Mouse (Mus musculus): Measurements from ENCODE around the gene Sycp2l. TPM values are rescaled to one million over a fixed set of nuclear protein-coding genes. Genes with fewer than 3 reads are reported as not detected.

Sycp2l gene
- polyA plus RNA-seq, 1 experiment from 2014 or later = not detected

DNA sequence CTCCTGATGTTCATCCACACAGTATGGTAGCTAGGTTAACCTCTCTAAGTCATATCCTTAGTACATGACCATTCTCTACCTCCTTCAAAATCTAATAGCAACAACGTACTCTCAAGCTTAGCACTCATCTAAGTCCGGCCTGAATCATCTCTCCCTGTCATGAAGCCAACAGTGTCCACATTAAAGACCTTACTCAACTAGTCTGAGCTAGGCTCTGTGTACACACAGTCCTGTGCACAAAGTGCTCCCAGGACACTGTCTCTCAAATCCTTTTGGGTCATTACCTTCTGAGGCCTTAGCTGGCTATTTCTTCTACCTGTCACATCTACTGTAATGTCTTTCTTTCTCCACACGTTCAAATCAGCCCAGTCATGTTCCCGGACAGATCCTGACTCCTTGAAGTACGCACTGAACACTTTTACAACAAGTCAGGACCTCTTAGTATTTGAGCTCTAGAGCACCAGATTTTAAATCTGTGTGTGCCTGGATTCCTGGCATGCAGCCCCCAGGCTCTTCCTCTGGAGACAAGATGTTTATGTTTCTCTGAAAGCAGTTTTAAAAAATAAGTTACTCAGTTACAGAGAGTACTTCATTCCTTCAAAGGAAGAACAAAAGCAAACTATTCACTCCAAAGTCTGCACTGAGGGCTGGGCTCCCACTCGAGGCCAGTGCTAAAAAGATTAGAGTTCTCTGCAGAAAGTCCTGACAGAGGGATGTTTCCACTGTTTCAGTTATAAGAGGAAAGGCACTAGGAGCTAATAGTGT lies 98.6 kb downstream of the Sycp2l start:
- no peak overlapping the region for H3K4me3 ChIP-seq
- H3K27me3 ChIP-seq (replicated peaks) = no peaks in the 10 kb centered on the region
- ATAC-seq (ENCODE audit: low FRiP score, low read depth) = no peak
- H3K4me2 ChIP-seq (replicated peaks) = no peak overlapping the region
- 79% methylated on average over 6 of the region's 6 CpGs for WGBS
- no peak overlapping the region for H3K27ac ChIP-seq
- no peak overlapping the region for H3K9ac ChIP-seq
- H3K9me3 ChIP-seq = no peaks in the 10 kb centered on the region
- H3K36me3 ChIP-seq = no peaks in the 10 kb centered on the region
- no peaks in the 10 kb centered on the region for H3K4me1 ChIP-seq

DNA sequence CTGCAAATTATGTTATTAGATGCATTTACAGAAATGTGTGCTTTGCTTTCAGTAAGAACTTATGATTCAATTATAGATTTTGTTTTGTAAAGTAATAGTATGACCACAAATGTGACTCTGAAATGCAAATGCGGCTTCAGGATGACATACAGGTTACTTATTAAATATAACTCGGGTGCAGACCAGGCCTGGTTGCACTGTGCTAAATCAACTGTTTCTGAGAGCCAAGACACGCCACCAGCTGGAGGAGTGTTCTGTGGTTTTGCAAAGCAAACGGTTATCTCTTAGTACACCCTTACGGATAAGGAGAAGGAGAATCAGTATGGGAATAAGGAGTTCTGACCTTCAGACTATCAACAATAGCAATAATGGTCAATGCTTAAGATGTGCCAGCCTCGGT lies 101.6 kb downstream of the Sycp2l start:
- Histone ChIP-seq H3K4me1 (peaks cover 7% of the 10 kb centered on the region; the same call in 1 of the 2 replicates), H3K27me3 (replicated peaks) (no peaks in the 10 kb centered on the region), H3K36me3 (no peaks in the 10 kb centered on the region), H3K9me3 (0 out of 2 replicates have a peak, but pooled peaks cover 2% of the 10 kb centered on the region), H3K4me3 (no peak overlapping the region), H3K4me2 (replicated peaks) (no peak overlapping the region), H3K9ac (no peak overlapping the region), H3K27ac (no peak overlapping the region)
- 87% methylated on average over 6 of the region's 6 CpGs for WGBS
- ATAC-seq (ENCODE audit: low FRiP score, low read depth) = no peak

DNA sequence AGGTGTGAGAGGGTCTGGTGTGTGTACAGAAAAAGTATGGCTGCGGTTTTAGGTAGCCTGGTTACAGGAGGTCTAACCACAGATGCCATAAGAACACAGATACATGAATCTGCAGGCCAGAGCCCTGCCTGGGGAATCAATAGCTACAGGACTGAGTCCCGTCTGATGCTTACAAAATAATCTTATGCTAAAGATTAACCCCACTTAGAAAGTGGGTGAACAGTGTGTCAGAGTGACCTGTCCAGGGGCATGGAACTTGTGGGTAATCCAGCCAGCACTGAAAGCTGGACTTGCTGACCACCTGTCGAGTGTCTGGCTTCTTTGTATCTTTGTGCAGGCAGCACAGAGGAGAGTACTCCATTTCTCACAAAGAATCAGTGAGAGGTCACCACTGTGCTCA lies 102.1 kb downstream of the Sycp2l start:
- no peak overlapping the region for H3K4me2 ChIP-seq (replicated peaks)
- ATAC-seq (ENCODE audit: low FRiP score, low read depth) = no peak
- 86% methylated on average over 3 of the region's 3 CpGs for WGBS
- H3K27me3 ChIP-seq (replicated peaks) = no peaks in the 10 kb centered on the region
- H3K9ac ChIP-seq = no peak overlapping the region
- no peak overlapping the region for H3K27ac ChIP-seq
- H3K4me3 ChIP-seq = no peak overlapping the region
- H3K36me3 ChIP-seq = no peaks in the 10 kb centered on the region
- peaks cover 8% of the 10 kb centered on the region; the same call in 1 of the 2 replicates for H3K9me3 ChIP-seq
- H3K4me1 ChIP-seq = peaks cover 7% of the 10 kb centered on the region; the same call in 1 of the 2 replicates

GRCm38 (mm10) chr13:41219056-41219455 lies 104.9 kb downstream of the Sycp2l start:
- Histone ChIP-seq H3K27me3 (replicated peaks) (no peaks in the 10 kb centered on the region), H3K4me1 (peaks cover 7% of the 10 kb centered on the region; the same call in 1 of the 2 replicates), H3K4me3 (peak overlapping the region; percentile 71), H3K9ac (no peak overlapping the region), H3K9me3 (peaks cover 32% of the 10 kb centered on the region), H3K27ac (no peak overlapping the region), H3K4me2 (replicated peaks) (peak overlapping the region; percentile 56), H3K36me3 (no peaks in the 10 kb centered on the region)
- no peak for ATAC-seq (ENCODE audit: low FRiP score, low read depth)
- WGBS = 30% methylated on average over 1 of the region's 1 CpGs

GRCm38 (mm10) chr13:41219687-41220303 lies 105.7 kb downstream of the Sycp2l start:
- ATAC-seq (ENCODE audit: low FRiP score, low read depth) = peak; percentile 88
- peaks cover 7% of the 10 kb centered on the region; the same call in 1 of the 2 replicates for H3K4me1 ChIP-seq
- peak overlapping the region; percentile 68 for H3K9ac ChIP-seq
- H3K4me2 ChIP-seq (replicated peaks) = peak overlapping the region; percentile 56
- H3K27ac ChIP-seq = no peak overlapping the region; the same call in 1 of the 2 replicates
- peaks cover 32% of the 10 kb centered on the region for H3K9me3 ChIP-seq
- peak overlapping the region; percentile 71 for H3K4me3 ChIP-seq
- H3K36me3 ChIP-seq = no peaks in the 10 kb centered on the region
- 2% methylated on average over 38 of the region's 39 CpGs for WGBS
- no peaks in the 10 kb centered on the region for H3K27me3 ChIP-seq (replicated peaks)

DNA sequence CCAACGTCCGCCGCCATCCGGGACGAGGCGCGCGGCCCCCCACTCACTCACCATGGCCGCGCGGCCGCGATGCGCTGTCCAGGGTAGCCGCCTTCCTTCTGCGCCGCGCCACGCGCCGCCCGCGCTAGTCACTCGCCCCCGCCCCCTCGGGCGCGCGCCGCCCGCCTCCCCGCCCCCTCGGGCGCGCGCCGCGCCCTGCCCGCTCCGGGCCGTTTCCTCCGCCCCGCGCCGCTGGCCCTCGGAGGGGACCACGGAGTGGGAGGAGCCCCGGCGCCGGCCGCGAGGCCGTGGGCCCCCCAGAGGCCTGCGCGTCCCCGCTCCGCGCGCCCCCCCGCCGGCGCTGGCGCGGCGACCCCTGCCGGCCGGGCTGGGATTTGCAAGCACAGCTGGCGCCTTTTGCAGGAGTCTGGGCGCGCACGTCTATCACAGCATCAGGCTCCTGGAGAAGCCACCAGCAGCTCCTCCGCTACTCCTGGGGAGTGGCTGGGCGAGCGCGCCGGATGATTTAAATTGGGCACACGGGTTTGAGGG lies 106.3 kb downstream of the Sycp2l start, which contains the start of gene Elovl2:
Gene Elovl2 (minus strand): TSS at position 102 of the 531 bp plus-strand sequence.
- H3K4me3 ChIP-seq = peak within 1 kb of the TSS; percentile 71
- peak; percentile 93 for ATAC-seq (ENCODE audit: low FRiP score, low read depth)
- peak within 1 kb of the TSS; percentile 56 for H3K4me2 ChIP-seq (replicated peaks)
- H3K9me3 ChIP-seq = peaks cover 32% of the 10 kb centered on the region
- no peaks in the 10 kb centered on the region for H3K36me3 ChIP-seq
- H3K27ac ChIP-seq = no peak within 1 kb of the TSS; the same call in 1 of the 2 replicates
- WGBS = 1% methylated on average over 61 of the region's 77 CpGs
- peaks cover 7% of the 10 kb centered on the region; the same call in 1 of the 2 replicates for H3K4me1 ChIP-seq
- H3K9ac ChIP-seq = peak within 1 kb of the TSS; percentile 68
- H3K27me3 ChIP-seq (replicated peaks) = no peaks in the 10 kb centered on the region

Other genes with a start within 250 kb of the Sycp2l start
- 71.9 and 75.2 TPM in 2 replicates for gene Pak1ip1, start 113.3 kb upstream of the Sycp2l start, polyA plus RNA-seq (2016; fragmentation: Nextera tagmentation; extraction: Ambion mirVana)
- gene Tmem14c, start 98.0 kb upstream of the Sycp2l start, polyA plus RNA-seq (2016; fragmentation: Nextera tagmentation; extraction: Ambion mirVana) = 148 and 166 TPM in 2 replicates
- 0.29 and 0.40 TPM in 2 replicates for gene Mak, start 34.6 kb upstream of the Sycp2l start, polyA plus RNA-seq (2016; fragmentation: Nextera tagmentation; extraction: Ambion mirVana)
- gene Gcm2, start 3.3 kb upstream of the Sycp2l start, polyA plus RNA-seq (2016; fragmentation: Nextera tagmentation; extraction: Ambion mirVana) = not detected in 2 replicates
- gene Elovl2, start 106.1 kb downstream of the Sycp2l start, polyA plus RNA-seq (2016; fragmentation: Nextera tagmentation; extraction: Ambion mirVana) = 39.9 and 46.9 TPM in 2 replicates
- gene Smim13, start 135.5 kb downstream of the Sycp2l start, polyA plus RNA-seq (2016; fragmentation: Nextera tagmentation; extraction: Ambion mirVana) = 23.1 and 23.8 TPM in 2 replicates
- gene Gm17364, start 159.7 kb downstream of the Sycp2l start, polyA plus RNA-seq (2016; fragmentation: Nextera tagmentation; extraction: Ambion mirVana) = not detected in 2 replicates